Mouse (Mus musculus) CH12.LX (cell line): ENCODE results near the gene Npas3.

Source experiments
- BHLHE40 ChIP-seq: IDR thresholded peaks from 2 replicates; pipeline ENCODE4 v1.6.1; 2011; ENCODE audit warnings: mild to moderate bottlenecking, low read depth, low read length, improper control_type of control experiment
- CHD2 ChIP-seq: IDR thresholded peaks from 2 replicates; pipeline ENCODE4 v1.6.1; 2011; ENCODE audit warnings: low read length, improper control_type of control experiment
- CTCF ChIP-seq, 2 experiments: IDR thresholded peaks in 1 of 2; conservative IDR thresholded peaks in 1 of 2; 2 replicates each; pipeline ENCODE4 v1.5.1; 2011 to 2012; ENCODE audit warnings: low read depth in 2 of 2, low read length in 2 of 2, improper control_type of control experiment in 1 of 2, inconsistent platforms in 1 of 2, mild to moderate bottlenecking in 1 of 2, moderate library complexity in 1 of 2
- ELF1 ChIP-seq: IDR thresholded peaks from 2 replicates; pipeline ENCODE4 v1.6.1; 2014; ENCODE audit warnings: low read depth, mild to moderate bottlenecking, inconsistent platforms, low read length, improper control_type of control experiment
- EP300 ChIP-seq: IDR thresholded peaks from 2 replicates; pipeline ENCODE4 v1.6.1; 2011; ENCODE audit warnings: low read length, improper control_type of control experiment
- ETS1 ChIP-seq: conservative IDR thresholded peaks from 2 replicates; pipeline ENCODE4 v1.6.1; 2012; ENCODE audit warnings: low read depth, mild to moderate bottlenecking, inconsistent platforms, low read length, improper control_type of control experiment, moderate library complexity
- HCFC1 ChIP-seq: IDR thresholded peaks from 2 replicates; pipeline ENCODE4 v1.6.1; 2012; ENCODE audit warnings: low read depth, mild to moderate bottlenecking, inconsistent platforms, low read length, improper control_type of control experiment
- JUND ChIP-seq: conservative IDR thresholded peaks from 2 replicates; pipeline ENCODE4 v1.6.1; 2011; ENCODE audit warnings: low read depth, low read length, improper control_type of control experiment
- NELFE ChIP-seq: IDR thresholded peaks from 2 replicates; pipeline ENCODE4 v1.6.1; 2011; ENCODE audit warnings: low read depth, low read length, improper control_type of control experiment
- POLR2A ChIP-seq: IDR thresholded peaks from 2 replicates; pipeline ENCODE4 v1.6.1; 2011; ENCODE audit warnings: low read depth, mild to moderate bottlenecking, improper control_type of control experiment, low read length
- RAD21 ChIP-seq: IDR thresholded peaks from 2 replicates; pipeline ENCODE4 v1.6.1; 2011; ENCODE audit warnings: low read depth, mild to moderate bottlenecking, low read length, improper control_type of control experiment, moderate library complexity
- UBTF ChIP-seq: IDR thresholded peaks from 2 replicates; pipeline ENCODE4 v1.6.1; 2012; ENCODE audit warnings: low read depth, mild to moderate bottlenecking, inconsistent platforms, low read length, improper control_type of control experiment, moderate library complexity
- USF1 ChIP-seq: IDR thresholded peaks from 2 replicates; pipeline ENCODE4 v1.6.1; 2014; ENCODE audit warnings: low read depth, mild to moderate bottlenecking, inconsistent platforms, low read length, improper control_type of control experiment
- ZNF384 ChIP-seq: IDR thresholded peaks from 2 replicates; pipeline ENCODE4 v1.6.1; 2012; ENCODE audit warnings: low read depth, low read length, improper control_type of control experiment, inconsistent platforms

GRCm38 (mm10) chr12:53865691-53866090 lies 617.2 kb downstream of the Npas3 start:
- TF ChIP-seq RAD21 = no peak
- TF ChIP-seq JUND = no peak
- TF ChIP-seq CTCF (conservative IDR thresholded peaks at IDR 0.05 in 1 of 2, IDR thresholded peaks at IDR 0.05 in 1 of 2; ENCODE audit: low read depth in 2 of 2, low read length in 2 of 2) = no peak
- TF ChIP-seq ZNF384 = no peak
- TF ChIP-seq HCFC1 = no peak
- no peak for TF ChIP-seq ELF1
- no peak for TF ChIP-seq USF1
- TF ChIP-seq BHLHE40 = no peak
- no peak for TF ChIP-seq CHD2
- TF ChIP-seq POLR2A = no peak
- TF ChIP-seq NELFE = no peak
- TF ChIP-seq EP300 = no peak
- no peak for TF ChIP-seq UBTF
- no peak for TF ChIP-seq ETS1
